Mouse (Mus musculus): ENCODE results near the gene Ubr7.

- TF ChIP-seq CTCF (IDR thresholded peaks at IDR 0.05; ENCODE audit: borderline replicate concordance, control insufficient read depth, extremely low read depth, insufficient read depth, low read length, poor library complexity) = no peak
- TF ChIP-seq POLR2A (IDR thresholded peaks at IDR 0.05; ENCODE audit: control insufficient read depth, extremely low read depth, insufficient read depth, low read length, poor library complexity) = no peak
These were observed 9.5 kb upstream of the Ubr7 start for GRCm38 (mm10) chr12:102748256-102748655.
